Mouse (Mus musculus): Measurements from ENCODE around the gene Hecw2. TPM values are rescaled to one million over a fixed set of nuclear protein-coding genes. Genes with fewer than 3 reads are reported as not detected.

The Hecw2 gene
- polyA plus RNA-seq, 1 experiment from 2014 or later = 0.52 TPM

DNA sequence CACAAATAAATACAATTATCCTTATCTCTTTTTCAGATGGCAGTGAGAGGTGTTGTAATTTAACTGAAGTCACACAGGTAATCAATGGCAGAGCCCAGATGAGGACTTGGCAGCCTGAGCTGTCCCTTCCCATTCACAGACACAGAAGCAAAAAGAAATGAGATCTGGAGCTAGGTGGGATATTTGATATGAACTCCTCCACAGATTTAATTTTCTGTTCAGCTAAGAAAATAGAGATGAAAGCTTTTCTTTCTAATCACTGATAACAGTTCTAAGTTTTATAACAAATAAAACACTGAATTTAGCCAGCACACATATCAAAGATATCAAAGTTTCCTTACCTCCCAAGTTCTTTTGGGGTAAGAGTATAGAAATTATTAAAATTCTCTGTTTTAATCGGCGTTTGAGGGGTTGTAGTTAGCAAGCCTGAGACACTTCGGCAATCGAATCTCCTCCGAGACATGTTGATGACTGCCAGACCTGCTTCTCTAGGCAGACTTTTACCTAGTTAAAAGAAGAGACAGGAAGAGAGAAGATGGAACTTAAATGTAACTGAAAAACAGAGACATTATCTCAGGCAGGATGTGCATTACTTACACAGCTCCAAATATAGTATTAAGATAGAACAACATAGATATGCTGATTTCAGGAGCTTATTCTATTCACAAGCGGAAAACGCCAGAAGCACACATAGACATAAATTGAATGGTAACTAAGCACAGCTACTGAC lies 418.6 kb downstream of the Hecw2 start:
- Histone ChIP-seq H3K9ac (no peak overlapping the region), H3K4me3 (replicated peaks) (no peak overlapping the region), H3K4me2 (no peak overlapping the region), H3K27ac (replicated peaks) (no peak overlapping the region), H3K27me3 (no peaks in the 10 kb centered on the region), H3K36me3 (replicated peaks) (no peaks in the 10 kb centered on the region; the same call in 1 of the 2 replicates), H3K4me1 (replicated peaks) (no peaks in the 10 kb centered on the region; the same call in 1 of the 2 replicates), H3K9me3 (replicated peaks) (no peaks in the 10 kb centered on the region)
- ATAC-seq (ENCODE audit: insufficient read depth) = no peak
- WGBS (ENCODE audit: insufficient replicate concordance) = 70% methylated on average over 7 of the region's 7 CpGs

DNA sequence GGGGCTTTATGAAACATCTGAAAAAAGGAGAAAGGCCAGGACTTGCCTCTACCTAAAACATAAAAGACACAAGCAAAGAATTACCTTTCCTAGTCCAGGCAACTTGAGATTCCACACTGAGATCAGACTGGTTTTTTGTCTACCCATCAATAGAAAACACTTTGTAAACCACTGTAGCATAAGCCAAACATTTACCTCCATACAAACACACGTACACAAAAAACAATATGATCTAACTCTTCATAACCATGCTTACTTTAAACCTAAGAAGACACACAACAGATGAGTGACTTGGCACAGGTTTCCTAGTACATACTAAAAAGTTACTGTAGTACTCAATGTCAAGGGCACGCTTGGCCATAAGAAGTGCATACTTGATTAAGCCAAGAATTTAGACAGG lies 419.4 kb downstream of the Hecw2 start:
- Histone ChIP-seq H3K4me3 (replicated peaks) (no peak overlapping the region), H3K4me2 (no peak overlapping the region), H3K27me3 (no peaks in the 10 kb centered on the region), H3K27ac (replicated peaks) (no peak overlapping the region), H3K4me1 (replicated peaks) (no peaks in the 10 kb centered on the region; the same call in 1 of the 2 replicates), H3K36me3 (replicated peaks) (peaks cover under 1% of the 10 kb centered on the region; the same call in 1 of the 2 replicates), H3K9me3 (replicated peaks) (no peaks in the 10 kb centered on the region), H3K9ac (no peak overlapping the region)
- no peak for ATAC-seq (ENCODE audit: insufficient read depth)
- 85% methylated on average over 2 of the region's 2 CpGs for WGBS (ENCODE audit: insufficient replicate concordance)

DNA sequence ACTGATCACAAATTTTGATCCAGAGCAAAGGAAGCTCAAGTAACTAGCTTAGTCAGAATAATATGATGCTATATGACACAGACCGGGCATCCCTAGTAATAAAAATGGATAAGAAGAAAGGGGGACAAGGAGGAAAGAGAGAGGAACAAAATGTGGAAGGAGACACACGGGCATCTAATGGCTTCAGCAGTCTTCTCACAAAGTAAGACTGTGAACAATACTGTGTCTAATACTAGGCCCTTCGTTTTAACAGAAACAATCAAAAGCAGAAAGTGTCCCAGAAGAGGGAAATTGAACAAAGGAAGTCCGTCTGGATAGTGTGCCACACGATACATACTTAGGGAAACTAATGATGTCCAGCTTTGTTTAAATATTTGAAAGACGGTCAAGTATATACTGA lies 419.9 kb downstream of the Hecw2 start:
- peaks cover 3% of the 10 kb centered on the region; the same call in 1 of the 2 replicates for H3K36me3 ChIP-seq (replicated peaks)
- no peak overlapping the region for H3K4me2 ChIP-seq
- WGBS (ENCODE audit: insufficient replicate concordance) = 63% methylated on average over 6 of the region's 6 CpGs
- no peaks in the 10 kb centered on the region for H3K27me3 ChIP-seq
- no peak overlapping the region for H3K27ac ChIP-seq (replicated peaks)
- no peak overlapping the region for H3K9ac ChIP-seq
- H3K4me3 ChIP-seq (replicated peaks) = no peak overlapping the region
- no peak for ATAC-seq (ENCODE audit: insufficient read depth)
- H3K9me3 ChIP-seq (replicated peaks) = no peaks in the 10 kb centered on the region
- no peaks in the 10 kb centered on the region; the same call in 1 of the 2 replicates for H3K4me1 ChIP-seq (replicated peaks)

DNA sequence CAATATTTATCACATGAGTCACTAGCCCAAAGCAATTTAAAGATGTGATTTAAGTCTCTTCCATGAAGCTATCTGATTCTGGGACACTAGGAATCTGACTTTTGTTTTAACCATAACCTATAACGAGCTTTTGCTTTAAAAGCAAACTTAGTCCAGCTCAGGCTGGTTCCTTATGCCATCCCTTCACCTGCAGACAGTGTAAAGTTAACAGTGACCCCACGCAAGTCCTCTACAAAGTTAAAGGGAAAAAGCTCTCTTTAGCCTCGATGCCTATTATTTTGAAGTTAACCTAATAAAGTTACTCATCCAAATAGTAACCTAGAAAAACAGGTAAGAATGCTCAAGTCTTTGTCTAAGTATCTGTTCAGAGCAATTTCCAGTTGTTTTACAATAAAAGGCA lies 420.4 kb downstream of the Hecw2 start:
- Histone ChIP-seq H3K4me3 (replicated peaks) (no peak overlapping the region), H3K27me3 (no peaks in the 10 kb centered on the region), H3K4me1 (replicated peaks) (no peaks in the 10 kb centered on the region; the same call in 1 of the 2 replicates), H3K4me2 (no peak overlapping the region), H3K27ac (replicated peaks) (no peak overlapping the region), H3K36me3 (replicated peaks) (peaks cover 3% of the 10 kb centered on the region; the same call in 1 of the 2 replicates), H3K9me3 (replicated peaks) (no peaks in the 10 kb centered on the region), H3K9ac (no peak overlapping the region)
- no peak for ATAC-seq (ENCODE audit: insufficient read depth)
- 51% methylated on average over 3 of the region's 3 CpGs for WGBS (ENCODE audit: insufficient replicate concordance)

DNA sequence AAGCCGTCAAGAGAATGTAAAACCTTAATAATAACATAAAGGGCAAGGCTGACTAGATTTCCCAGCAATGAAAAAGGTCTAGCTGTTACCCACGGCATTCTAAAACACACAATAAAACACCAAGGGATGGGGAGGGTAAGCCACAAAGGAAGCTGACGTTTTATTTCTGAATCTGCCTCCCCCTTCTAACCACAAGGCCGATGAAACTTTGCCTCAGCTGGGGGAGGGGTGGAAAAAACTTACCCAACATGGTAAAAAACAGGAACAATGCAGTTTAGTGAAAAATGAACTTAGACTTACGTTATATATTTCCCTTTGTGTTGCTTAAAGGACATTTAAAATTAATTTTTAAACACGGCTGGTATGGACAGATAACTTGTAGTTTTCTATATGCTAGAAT lies 421.0 kb downstream of the Hecw2 start:
- Histone ChIP-seq H3K9me3 (replicated peaks) (no peaks in the 10 kb centered on the region), H3K27ac (replicated peaks) (no peak overlapping the region), H3K36me3 (replicated peaks) (peaks cover 6% of the 10 kb centered on the region; the same call in 1 of the 2 replicates), H3K4me3 (replicated peaks) (no peak overlapping the region), H3K4me1 (replicated peaks) (no peaks in the 10 kb centered on the region; the same call in 1 of the 2 replicates), H3K4me2 (no peak overlapping the region), H3K27me3 (no peaks in the 10 kb centered on the region), H3K9ac (no peak overlapping the region)
- ATAC-seq (ENCODE audit: insufficient read depth) = no peak
- 15% methylated on average over 6 of the region's 6 CpGs for WGBS (ENCODE audit: insufficient replicate concordance)

DNA sequence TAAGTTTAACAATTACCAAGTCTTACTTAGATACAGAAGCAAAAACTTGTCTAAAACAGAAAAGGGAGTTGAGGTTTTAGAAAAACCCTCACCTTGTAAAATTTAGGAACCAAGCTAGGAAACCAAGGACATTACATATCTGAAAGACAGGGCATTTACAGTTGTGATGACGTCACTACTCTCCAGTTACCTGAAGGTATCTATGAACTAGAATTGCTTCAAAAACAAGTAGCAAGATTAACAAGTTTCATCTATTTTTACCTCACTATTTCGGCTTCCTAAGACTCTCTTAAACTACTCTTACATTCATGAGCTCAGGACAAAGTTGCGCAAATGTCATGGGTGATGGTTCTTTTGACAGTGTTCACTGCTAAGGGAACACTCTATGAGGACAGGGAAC lies 422.0 kb downstream of the Hecw2 start:
- whole genome bisulfite sequencing (ENCODE audit: insufficient replicate concordance) = 58% methylated on average over 3 of the region's 3 CpGs
- H3K4me3 ChIP-seq (replicated peaks) = no peak overlapping the region
- ATAC-seq (ENCODE audit: insufficient read depth) = no peak

DNA sequence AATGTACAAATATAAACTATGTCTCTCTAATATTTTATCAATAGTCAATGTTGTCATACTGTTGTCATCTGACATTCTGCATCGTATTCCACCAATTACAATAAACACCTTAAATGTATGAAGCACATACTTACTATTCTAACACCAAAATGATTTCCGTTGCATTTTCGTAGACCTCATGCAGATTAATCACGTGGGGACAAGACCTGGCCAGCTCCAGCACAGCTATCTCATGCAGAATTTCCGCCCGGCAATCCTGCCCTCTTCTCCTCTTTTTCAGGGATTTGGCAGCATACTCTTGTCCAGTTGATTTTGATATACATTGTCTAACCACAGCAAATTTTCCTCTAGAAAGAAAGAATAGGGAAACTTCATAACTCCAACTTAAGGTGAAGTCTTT lies 423.5 kb downstream of the Hecw2 start:
- no peaks in the 10 kb centered on the region for H3K4me1 ChIP-seq (replicated peaks)
- H3K27ac ChIP-seq (replicated peaks) = no peak overlapping the region
- H3K4me3 ChIP-seq (replicated peaks) = no peak overlapping the region
- H3K9me3 ChIP-seq (replicated peaks) = no peaks in the 10 kb centered on the region
- H3K36me3 ChIP-seq (replicated peaks) = peaks cover 8% of the 10 kb centered on the region; the same call in 1 of the 2 replicates
- no peak overlapping the region for H3K9ac ChIP-seq
- H3K27me3 ChIP-seq = no peaks in the 10 kb centered on the region
- no peak for ATAC-seq (ENCODE audit: insufficient read depth)
- H3K4me2 ChIP-seq = no peak overlapping the region
- WGBS (ENCODE audit: insufficient replicate concordance) = 88% methylated on average over 6 of the region's 6 CpGs

More for the DNA sequence above, 422.0 kb downstream of the Hecw2 start:
- Histone ChIP-seq H3K27ac (replicated peaks) (no peak overlapping the region), H3K27me3 (no peaks in the 10 kb centered on the region), H3K4me2 (no peak overlapping the region), H3K9ac (no peak overlapping the region), H3K4me1 (replicated peaks) (no peaks in the 10 kb centered on the region), H3K9me3 (replicated peaks) (no peaks in the 10 kb centered on the region), H3K36me3 (replicated peaks) (peaks cover 8% of the 10 kb centered on the region; the same call in 1 of the 2 replicates)

DNA sequence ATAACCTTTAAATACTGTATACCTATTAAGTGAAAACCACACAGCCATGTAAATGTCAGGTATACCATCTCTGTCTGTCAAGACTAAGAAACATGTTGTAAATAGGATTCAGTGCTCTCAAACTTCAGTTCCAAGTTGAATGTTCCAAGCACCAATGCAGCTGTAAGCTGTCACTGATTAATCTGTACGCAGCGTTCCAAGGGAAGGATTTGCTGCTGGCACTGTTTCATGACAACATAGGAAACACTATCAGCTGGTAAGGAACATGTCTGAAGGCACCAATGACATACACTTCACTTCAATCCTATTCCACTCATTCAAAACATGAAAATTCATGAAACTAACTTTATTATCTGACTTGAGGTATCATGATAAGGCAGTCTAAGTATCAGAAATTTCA lies 428.9 kb downstream of the Hecw2 start:
- H3K4me2 ChIP-seq = no peak overlapping the region
- no peaks in the 10 kb centered on the region for H3K9me3 ChIP-seq (replicated peaks)
- WGBS (ENCODE audit: insufficient replicate concordance) = 84% methylated on average over 2 of the region's 2 CpGs
- H3K27ac ChIP-seq (replicated peaks) = no peak overlapping the region
- no peaks in the 10 kb centered on the region for H3K4me1 ChIP-seq (replicated peaks)
- H3K4me3 ChIP-seq (replicated peaks) = no peak overlapping the region
- H3K27me3 ChIP-seq = no peaks in the 10 kb centered on the region
- H3K9ac ChIP-seq = no peak overlapping the region
- H3K36me3 ChIP-seq (replicated peaks) = peaks cover 49% of the 10 kb centered on the region
- ATAC-seq (ENCODE audit: insufficient read depth) = no peak

DNA sequence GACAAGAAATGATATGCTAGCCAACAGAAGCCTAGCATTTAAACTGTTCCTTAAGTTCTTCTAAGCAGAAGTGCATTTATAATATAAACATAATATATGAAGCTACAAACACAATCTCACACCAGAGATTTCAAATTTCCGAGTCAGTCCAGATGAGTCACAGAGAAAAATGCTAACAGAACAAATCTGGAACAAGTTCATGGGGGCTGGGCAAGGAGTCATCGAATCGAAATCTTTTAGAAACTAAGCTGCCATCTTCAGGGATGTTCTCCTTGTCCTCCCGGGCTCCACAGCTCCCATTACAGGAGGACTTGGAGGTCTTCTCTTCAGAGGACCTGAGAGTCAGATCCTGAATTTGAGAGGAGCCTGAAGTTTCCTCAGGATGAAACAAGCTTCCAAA lies 437.7 kb downstream of the Hecw2 start:
- H3K9me3 ChIP-seq (replicated peaks) = no peaks in the 10 kb centered on the region
- no peak for ATAC-seq (ENCODE audit: insufficient read depth)
- WGBS (ENCODE audit: insufficient replicate concordance) = 77% methylated on average over 4 of the region's 4 CpGs
- H3K36me3 ChIP-seq (replicated peaks) = peaks cover 27% of the 10 kb centered on the region
- no peak overlapping the region for H3K4me3 ChIP-seq (replicated peaks)
- H3K9ac ChIP-seq = no peak overlapping the region
- no peaks in the 10 kb centered on the region for H3K4me1 ChIP-seq (replicated peaks)
- no peak overlapping the region for H3K27ac ChIP-seq (replicated peaks)
- no peak overlapping the region for H3K4me2 ChIP-seq
- no peaks in the 10 kb centered on the region for H3K27me3 ChIP-seq

Small RNAs within 50 kb of the gene (microRNA-seq; reads per million reads assigned to microRNA genes)
- not detected for gene Mir7681

Other genes with a start within 250 kb of the Hecw2 start
- 0.28 and 0.37 TPM in 2 replicates for gene Ccdc150, start 55.5 kb upstream of the Hecw2 start, polyA plus RNA-seq (2015; fragmentation: Nextera tagmentation; extraction: Ambion mirVana)
- 6.2 and 6.5 TPM in 2 replicates for gene Gtf3c3, start 243.8 kb upstream of the Hecw2 start, polyA plus RNA-seq (2015; fragmentation: Nextera tagmentation; extraction: Ambion mirVana)

Data from liver, embryonic 15.5 days (tissue).